Mouse (Mus musculus) left cerebral cortex, adult 18-20 months (tissue): ENCODE data around the gene Gm49396. TPM values are rescaled to one million over a fixed set of nuclear protein-coding genes. Genes with fewer than 3 reads are reported as not detected.

Experiments used
- DNase-seq, 2 experiments: peaks; one replicate each; pipeline ENCODE4 v3.0.0; 2021 to 2022; ENCODE audit warnings: low spot score in 2 of 2, mixed read lengths in 1 of 2
- long read RNA-seq, 2 experiments: library from polyadenylated mRNA; stranded (forward); transcript quantifications; one replicate each; pipeline ENCODE4 v2.0.0; 2021
- total RNA-seq, 2 experiments: library from RNA; stranded (reverse); gene quantifications; 2 replicates each; pipeline ENCODE4 v1.2.3; 2021

The Gm49396 gene
- 1 to 10 TPM; 7.5 to 8.1 TPM for total RNA-seq
- long read RNA-seq, experiment 1, transcript Gm49396-203 (10 exons, 3,007 nt), result major isoform, 5 of 47 reads
- long read RNA-seq, experiment 1, partial matches to known transcripts, result 10 of 47 reads
- long read RNA-seq, experiment 1, other reads (novel, unspliced or antisense), result 32 of 47 reads
- long read RNA-seq, experiment 2, partial matches to known transcripts, result 2 of 20 reads
- long read RNA-seq, experiment 2, other reads (novel, unspliced or antisense), result 15 of 20 reads

GRCm38 (mm10) chr7:30563117-30563905, at the start of gene Gm49396, which contains the start of the genes U2af1l4 and Psenen:
Gm49396 (plus strand) TSS chr7:30563344.
U2af1l4 (plus strand) TSS chr7:30563301.
Psenen (minus strand) TSS chr7:30563627.
- peak; percentile 95 to 96 for DNase-seq

- no peak for DNase-seq
These were observed 48.0 kb upstream of the Gm49396 start for GRCm38 (mm10) chr7:30515003-30515760.

DNA sequence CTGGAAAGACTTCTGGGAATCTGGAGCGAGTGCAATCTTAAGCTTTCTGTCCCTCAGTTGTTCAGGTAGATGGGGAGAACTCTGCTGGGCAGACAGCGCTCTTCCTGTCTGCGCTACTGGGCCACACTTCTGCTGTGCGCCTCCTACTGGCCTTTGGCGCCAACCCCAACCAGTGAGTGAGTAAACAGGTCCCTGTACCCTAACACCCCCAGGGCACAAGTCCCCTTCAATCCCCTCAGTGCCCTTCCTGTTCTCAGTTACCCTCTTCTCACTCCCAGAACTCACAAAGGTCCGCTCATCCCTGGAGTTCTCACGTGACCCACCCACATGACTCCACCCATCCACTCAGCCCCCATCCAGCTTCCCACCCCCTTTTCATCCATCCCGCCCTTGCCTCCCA, 44.8 kb upstream of the Gm49396 start:
- DNase-seq, result no peak

DNA sequence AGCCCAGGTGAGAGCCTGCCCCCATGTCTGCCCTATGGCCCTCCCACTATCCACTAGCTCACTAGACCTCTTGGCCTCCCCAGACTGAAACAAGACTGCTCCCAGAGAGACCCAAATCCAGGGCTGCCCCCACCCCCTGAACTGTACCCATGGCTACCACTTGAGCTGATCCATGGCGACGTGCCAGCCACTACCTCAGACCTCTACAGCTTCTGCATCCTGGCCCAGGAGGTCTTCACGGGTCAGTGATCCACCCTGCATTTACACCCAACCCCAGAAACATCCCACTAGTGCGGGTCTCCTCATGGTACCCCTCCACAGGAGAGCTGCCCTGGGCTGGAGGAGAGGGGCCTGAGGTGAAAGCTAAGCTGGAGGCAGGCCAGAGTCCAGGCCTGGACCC, 42.7 kb upstream of the Gm49396 start:
- no peak for DNase-seq

DNA sequence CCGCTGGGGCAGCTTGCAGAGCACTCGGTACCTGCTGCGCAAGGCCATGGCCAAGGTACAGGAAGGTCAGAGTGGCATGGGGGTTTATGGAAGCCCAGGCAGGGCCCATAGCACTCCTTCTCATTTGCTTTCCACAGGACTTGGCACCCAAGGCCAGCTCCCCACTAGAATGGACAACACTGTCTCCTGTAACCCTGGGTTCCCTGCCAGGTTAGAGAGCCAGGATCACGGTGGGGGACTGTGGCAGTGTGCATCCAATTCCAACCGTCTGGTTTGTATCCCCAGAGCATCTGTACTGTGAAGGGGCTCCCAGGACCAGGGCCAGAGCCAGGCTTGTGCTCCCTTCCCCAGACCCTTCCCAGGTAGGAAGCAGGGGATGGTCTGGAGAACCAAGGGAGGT, 42.3 kb upstream of the Gm49396 start:
- DNase-seq, result no peak

DNA sequence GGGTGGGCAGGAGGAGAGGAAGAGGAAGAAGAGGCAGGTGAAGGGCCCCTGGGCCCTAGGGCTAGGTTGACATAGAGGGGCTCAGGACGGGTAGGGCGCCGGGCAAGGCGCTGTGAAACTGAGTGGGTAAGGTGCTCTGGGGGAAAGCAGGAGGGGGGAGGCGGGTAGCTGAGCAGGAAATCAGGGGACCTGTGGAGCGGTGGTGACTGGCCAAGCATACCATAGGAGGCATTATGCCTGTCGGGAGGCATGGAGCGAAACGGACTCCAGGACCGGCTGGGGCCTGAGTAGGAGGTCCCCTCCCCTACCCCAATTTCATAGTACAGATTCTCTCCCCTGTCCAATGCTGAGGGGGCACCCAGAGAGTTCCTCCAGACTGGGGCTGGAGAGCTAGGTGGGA, 40.3 kb upstream of the Gm49396 start:
- DNase-seq, result no peak

DNA sequence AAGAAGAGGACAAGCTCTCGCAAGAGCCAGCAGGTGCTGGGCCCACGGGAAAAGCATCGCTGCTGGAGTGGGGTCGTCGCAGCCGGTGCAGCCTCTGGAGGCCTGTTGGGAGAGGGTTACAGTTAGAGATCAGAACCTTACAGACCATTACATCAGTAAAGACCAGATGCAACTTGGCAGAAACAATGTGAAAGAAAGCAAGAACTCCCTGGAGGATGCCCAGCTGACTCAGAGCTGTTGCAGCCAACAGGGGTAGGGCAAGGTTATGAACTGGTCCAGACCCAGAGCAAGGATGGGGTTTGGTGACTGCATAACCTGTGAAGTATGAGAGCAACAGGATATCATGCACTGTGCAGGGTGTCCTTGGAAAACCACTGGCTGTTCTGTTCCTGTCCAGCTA, 38.7 kb upstream of the Gm49396 start:
- no peak for DNase-seq

GRCm38 (mm10) chr7:30525954-30526353, 37.2 kb upstream of the Gm49396 start:
- no peak for DNase-seq

DNA sequence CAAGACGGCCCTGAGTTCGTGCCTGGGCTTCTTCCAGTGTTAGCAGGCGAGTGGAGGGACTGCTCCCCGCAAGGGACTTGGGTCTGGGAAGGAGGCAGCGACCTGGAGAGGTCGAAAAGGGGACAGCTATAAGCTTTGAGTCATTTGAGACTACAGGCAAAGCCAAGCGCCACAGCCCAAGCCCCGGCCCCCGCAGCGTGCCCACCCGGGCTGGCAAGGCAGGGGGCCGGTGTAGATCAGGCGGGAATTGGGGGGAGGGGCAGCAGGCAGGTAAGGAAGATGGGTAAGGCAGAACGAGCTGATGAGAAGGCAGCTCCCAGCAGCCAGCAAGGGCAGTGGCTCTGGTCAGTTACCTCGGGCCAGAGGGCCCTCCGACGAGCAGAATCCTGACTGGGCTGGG, 36.7 kb upstream of the Gm49396 start:
- no peak for DNase-seq

- DNase-seq, result no peak
These were observed 36.2 kb upstream of the Gm49396 start for GRCm38 (mm10) chr7:30526981-30527380.

GRCm38 (mm10) chr7:30531291-30531815, 31.8 kb upstream of the Gm49396 start:
- DNase-seq, result peak; percentile 60 to 74

DNA sequence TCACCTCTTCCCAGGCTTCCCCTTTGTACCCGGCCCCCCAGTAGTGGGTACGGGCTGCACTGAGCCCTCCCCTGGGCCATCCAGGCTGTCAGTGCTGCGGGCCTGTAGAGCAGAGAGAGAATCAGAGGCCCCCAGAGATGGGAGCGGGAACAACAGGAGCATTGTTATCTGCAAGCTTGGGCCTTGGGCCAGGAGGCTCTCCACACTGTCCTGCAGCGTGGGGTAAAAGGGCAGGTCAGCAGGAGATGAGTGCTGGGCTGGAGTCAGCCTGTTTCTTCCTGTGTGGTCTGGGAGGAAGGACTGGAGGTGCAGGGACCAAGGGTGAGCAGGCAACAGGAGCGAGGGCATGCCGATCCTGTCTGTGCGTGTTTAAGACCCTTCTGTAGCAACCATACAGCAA, 30.2 kb upstream of the Gm49396 start:
- no peak for DNase-seq

DNA sequence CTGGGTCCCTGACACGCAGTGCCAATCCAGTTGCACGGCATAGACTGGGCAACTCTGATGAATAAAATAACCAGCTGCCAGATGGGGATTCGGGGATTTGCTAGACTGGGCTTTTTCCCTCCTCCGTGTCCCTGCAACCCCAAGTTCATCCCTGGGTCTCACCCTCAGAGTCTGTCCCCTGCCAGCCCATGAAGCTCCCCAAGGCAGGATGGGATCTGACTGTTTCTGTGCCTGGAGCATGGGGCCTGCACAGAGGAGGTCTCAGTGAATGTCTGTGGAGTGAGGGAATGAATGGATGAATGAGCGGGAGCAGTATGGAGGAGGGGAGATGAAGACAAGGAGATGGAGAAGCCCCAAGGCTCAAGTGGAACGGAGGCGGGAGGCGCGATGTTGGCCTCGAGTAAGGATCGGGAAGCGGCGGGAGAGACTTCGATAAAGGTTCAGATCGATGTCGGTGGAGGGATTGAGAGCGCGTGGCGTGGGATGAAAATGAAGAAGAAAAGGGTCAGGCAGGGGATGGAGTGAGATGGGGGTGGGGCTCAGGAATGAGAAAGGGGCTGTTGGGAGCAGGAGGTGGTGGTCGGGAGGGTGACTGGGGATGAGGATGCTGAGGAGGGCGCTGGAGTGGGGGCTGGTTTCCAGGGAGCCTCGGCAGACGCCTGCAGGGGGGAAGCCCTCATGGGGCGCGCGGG, 29.1 kb upstream of the Gm49396 start:
- peak in 1 of 2 experiments; percentile 58 for DNase-seq

DNA sequence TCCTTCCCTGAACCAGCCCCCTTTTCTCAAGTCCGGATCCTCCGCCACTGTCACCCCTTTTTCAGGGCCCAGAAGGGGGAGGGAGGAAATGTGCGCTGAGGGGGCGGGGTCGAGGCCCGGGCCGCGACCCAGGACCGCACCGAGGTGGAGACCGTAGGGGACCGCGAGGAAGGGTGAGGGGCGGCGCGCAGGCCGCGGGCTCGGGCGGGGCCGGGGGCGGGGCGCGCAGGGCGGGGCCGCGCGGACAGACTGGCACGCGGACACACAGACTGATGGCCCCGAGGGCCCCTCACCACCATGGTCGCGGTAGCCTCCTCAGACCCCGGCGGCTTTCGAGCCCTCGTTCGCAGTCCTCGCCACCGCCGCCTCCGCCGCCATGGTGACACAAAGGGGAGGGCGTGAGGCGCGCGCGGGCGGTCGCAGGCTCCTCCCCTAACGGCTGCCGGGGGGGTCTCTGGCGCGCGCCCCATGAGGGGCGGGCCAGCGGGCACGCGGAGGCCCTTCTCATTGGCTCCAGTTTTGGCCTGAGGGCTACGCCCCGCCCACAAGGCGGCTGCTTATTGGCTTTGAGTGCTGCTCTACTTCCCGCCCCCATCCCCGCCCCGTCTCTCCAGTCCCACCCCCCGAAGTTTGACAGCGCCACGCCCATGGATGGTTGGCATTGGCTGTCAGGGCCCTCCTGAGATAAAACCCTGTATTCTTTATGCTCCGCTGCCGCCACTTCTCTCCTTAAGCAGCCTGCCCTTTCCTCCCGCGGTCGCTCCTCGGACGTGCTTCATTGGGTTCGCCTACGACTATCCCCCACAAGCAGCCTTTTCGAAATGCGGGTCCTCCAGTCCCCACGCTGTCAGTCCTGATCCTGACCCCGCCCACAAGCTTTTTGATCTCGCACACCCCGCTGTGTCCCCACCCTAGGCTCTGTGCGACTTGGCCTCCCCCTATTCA, 28.2 kb upstream of the Gm49396 start, which contains the start of gene Arhgap33:
Arhgap33 (minus strand) TSS at position 428 of the 945 bp plus-strand sequence.
- DNase-seq, result peak; percentile 95 to 96

GRCm38 (mm10) chr7:30540572-30540971, 22.6 kb upstream of the Gm49396 start:
- no peak for DNase-seq

GRCm38 (mm10) chr7:30544327-30544726, 18.8 kb upstream of the Gm49396 start:
- no peak for DNase-seq

DNA sequence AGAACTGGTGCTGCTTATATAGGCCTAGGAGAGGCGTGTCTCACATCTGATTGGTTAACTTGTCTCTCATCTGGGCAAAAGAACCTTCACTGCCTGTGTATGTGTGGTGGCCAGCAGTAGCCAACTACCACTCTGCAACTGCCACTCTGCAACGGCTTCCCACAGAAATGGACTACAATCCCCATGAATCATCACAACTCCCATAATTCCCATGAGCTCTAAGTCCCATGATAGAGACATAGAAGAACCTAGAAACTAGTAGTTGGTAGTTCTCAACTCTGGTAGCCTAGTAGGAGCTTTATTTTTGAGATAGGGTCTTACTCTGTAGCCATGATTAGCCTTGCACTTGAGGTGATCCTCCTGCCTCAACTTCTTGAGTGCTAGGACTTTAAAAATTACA, 13.3 kb upstream of the Gm49396 start:
- DNase-seq, result no peak

DNA sequence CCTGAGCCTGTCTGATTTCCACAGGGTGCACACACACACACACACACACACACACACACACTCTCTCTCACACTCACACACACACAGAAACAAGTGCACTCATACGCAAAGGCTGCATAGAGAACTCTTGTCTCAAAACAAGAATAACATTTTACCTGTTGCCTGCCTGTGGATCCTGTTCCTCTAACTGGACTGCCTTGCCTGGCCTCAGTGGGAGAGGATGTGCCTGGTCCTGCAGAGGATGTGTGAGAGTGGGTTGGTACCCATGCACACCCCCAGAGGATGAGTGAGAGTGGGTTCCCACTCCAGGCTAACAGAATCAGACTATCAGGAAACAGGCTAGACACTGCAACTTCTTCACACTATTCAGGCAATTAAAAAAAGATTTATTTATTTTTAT, 12.5 kb upstream of the Gm49396 start:
- DNase-seq, result no peak

DNA sequence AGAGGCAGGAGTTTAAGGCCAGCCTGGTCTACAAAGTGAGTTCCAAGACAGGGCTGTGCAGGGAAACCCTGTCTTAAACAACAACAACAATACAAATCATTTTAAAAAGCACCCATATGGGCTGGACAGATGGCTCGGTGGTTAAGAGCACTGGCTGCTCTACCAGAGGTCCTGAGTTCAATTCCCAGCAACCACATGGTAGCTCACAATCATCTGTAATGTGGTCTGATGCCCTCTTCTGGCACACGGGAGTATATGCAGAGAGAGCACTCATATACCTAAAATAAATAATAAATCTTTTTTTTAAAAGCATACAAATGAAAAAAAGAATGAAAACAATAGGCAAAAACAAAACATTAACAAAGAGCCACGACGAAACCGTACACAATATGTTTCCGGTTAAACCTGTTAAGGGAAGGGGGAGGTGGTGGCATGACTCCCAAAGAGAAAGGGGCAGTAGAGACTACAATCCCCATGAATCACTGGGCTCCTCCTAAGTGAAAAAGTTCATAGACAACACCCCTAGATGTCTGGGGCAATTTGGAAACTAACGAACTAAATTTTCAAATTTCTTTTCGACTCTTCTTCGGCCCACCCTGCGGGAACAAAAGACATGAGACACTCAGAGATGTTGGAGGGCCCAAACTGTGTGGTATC, 11.6 kb upstream of the Gm49396 start:
- no peak for DNase-seq
